8 mouse cellular contexts compared by ENCODE assay signal in genomic region chr16:55887814-55888583, GRCm38 (mm10). TPM values are rescaled to one million over a fixed set of nuclear protein-coding genes. Genes with fewer than 3 reads are reported as not detected.
DNase-seq lines count a peak whose midpoint lies in the region; ATAC-seq and TF ChIP-seq lines count a peak whose summit lies in the region.

No protein-coding gene starts in this region.

- H3K9me3 ChIP-seq in heart, postnatal 0 days (replicated peaks; ENCODE audit: control insufficient read depth, low read length) = no peaks in the 10 kb centered on the region

- intact Hi-C loops in heart, postnatal 10 days (cut with DNase I) = no loop called here

- WGBS in heart, postnatal 0 days = 47% methylated on average over 7 of the region's 7 CpGs

- no peaks in the 10 kb centered on the region for H3K36me3 ChIP-seq in heart, postnatal 0 days (replicated peaks; ENCODE audit: control insufficient read depth, insufficient read depth, low read length)

- no peak overlapping the region for H3K9ac ChIP-seq in heart, postnatal 0 days (replicated peaks; ENCODE audit: low read depth, low read length)

- no peaks in the 10 kb centered on the region for H3K4me1 ChIP-seq in heart, postnatal 0 days (ENCODE audit: control insufficient read depth, insufficient read depth)

- no peak for DNase-seq in heart, postnatal 0 days (ENCODE audit: low spot score)
- no peak for DNase-seq in heart, postnatal 10 days
- peak; percentile 71 for DNase-seq in CD4-positive helper T cell, adult 2 months (ENCODE audit: low read depth, low spot score)
- DNase-seq in c-Kit-positive CD71-negative TER-119-negative erythroid progenitor cells, embryonic 14.5 days (ENCODE audit: low read depth) = peak; percentile 40
- DNase-seq in layer of hippocampus, adult 18-20 months (ENCODE audit: low spot score in 2 of 2) = no peak
- DNase-seq in adrenal gland, postnatal 25 days = no peak

- no peak overlapping the region for H3K4me3 ChIP-seq in heart, postnatal 0 days (ENCODE audit: low read depth, low read length)

- H3K27ac ChIP-seq in heart, postnatal 0 days (ENCODE audit: low read depth) = no peak overlapping the region

- H3K4me2 ChIP-seq in heart, postnatal 0 days (ENCODE audit: low read depth, low read length) = no peak overlapping the region

- H3K27me3 ChIP-seq in heart, postnatal 0 days (ENCODE audit: control insufficient read depth, insufficient read depth, low read length) = no peaks in the 10 kb centered on the region

- TF ChIP-seq CTCF in heart, postnatal 0 days (IDR thresholded peaks at IDR 0.05; ENCODE audit: low read depth) = peak; percentile 52

- no peak for TF ChIP-seq EP300 in heart, postnatal 0 days (IDR thresholded peaks at IDR 0.05; ENCODE audit: low read depth)

- ATAC-seq in heart, postnatal 0 days (ENCODE audit: insufficient read depth, low read depth) = no peak
- peak; percentile 89 for ATAC-seq in megakaryocyte progenitor cell, adult 5-6 weeks (replicated peaks; ENCODE audit: poor library complexity)
- no peak for ATAC-seq in erythroid progenitor cell, adult 5-6 weeks (replicated peaks; ENCODE audit: low FRiP score, poor library complexity, severe bottlenecking)

RNA-seq across cellular contexts. Expression of gene Nxpe3, which starts 7.1 kb away (rescaled TPM):
- total RNA-seq in heart, postnatal 0 days (2014; rRNA removed; ENCODE audit: low replicate concordance) = 0.08 TPM in 1 of 2 replicates, not detected in the other
- polyA plus RNA-seq in heart, postnatal 0 days (2015; fragmentation: Nextera tagmentation; extraction: Ambion mirVana) = 0.20 and 0.21 TPM in 2 replicates
- total RNA-seq in heart, postnatal 10 days (2021) = under 1 TPM; 0.43 to 0.77 TPM
- total RNA-seq in megakaryocyte progenitor cell, adult 5-6 weeks (2015) = 4.4 and 6.3 TPM in 2 replicates
- 4.4 and 6.9 TPM in 2 replicates for total RNA-seq in megakaryocyte progenitor cell, adult 5-6 weeks (2017)
- total RNA-seq in layer of hippocampus, adult 18-20 months (2021) = 10 to 100 TPM; 12.1 to 12.5 TPM
- 1.4 and 4.2 TPM in 2 replicates for total RNA-seq in erythroid progenitor cell, adult 5-6 weeks (2015; ENCODE audit: low replicate concordance)
- total RNA-seq in erythroid progenitor cell, adult 5-6 weeks (2017; ENCODE audit: low replicate concordance) = 2.6 and 3.3 TPM in 2 replicates
- 1.6 and 2.0 TPM in 2 replicates for total RNA-seq in adrenal gland, postnatal 25 days (2021)

RNA-seq across cellular contexts. Expression of gene Cep97, which starts 46.7 kb away (rescaled TPM):
- total RNA-seq in heart, postnatal 0 days (2014; rRNA removed; ENCODE audit: low replicate concordance) = 5.0 TPM in 2 replicates
- polyA plus RNA-seq in heart, postnatal 0 days (2015; fragmentation: Nextera tagmentation; extraction: Ambion mirVana) = 3.1 and 4.9 TPM in 2 replicates
- 1 to 10 TPM; 4.9 to 6.6 TPM for total RNA-seq in heart, postnatal 10 days (2021)
- total RNA-seq in megakaryocyte progenitor cell, adult 5-6 weeks (2015) = 9.3 and 16.0 TPM in 2 replicates
- total RNA-seq in megakaryocyte progenitor cell, adult 5-6 weeks (2017) = 13.4 and 33.3 TPM in 2 replicates
- total RNA-seq in layer of hippocampus, adult 18-20 months (2021) = 10 to 100 TPM; 18.2 to 18.8 TPM
- total RNA-seq in erythroid progenitor cell, adult 5-6 weeks (2015; ENCODE audit: low replicate concordance) = 27.0 and 28.1 TPM in 2 replicates
- total RNA-seq in erythroid progenitor cell, adult 5-6 weeks (2017; ENCODE audit: low replicate concordance) = 17.6 and 18.2 TPM in 2 replicates
- total RNA-seq in adrenal gland, postnatal 25 days (2021) = 11.4 and 13.1 TPM in 2 replicates

RNA-seq across cellular contexts. Expression of gene Nfkbiz, which starts 49.3 kb away (rescaled TPM):
- 5.3 and 6.8 TPM in 2 replicates for total RNA-seq in heart, postnatal 0 days (2014; rRNA removed; ENCODE audit: low replicate concordance)
- 1.7 and 1.9 TPM in 2 replicates for polyA plus RNA-seq in heart, postnatal 0 days (2015; fragmentation: Nextera tagmentation; extraction: Ambion mirVana)
- total RNA-seq in heart, postnatal 10 days (2021) = 1 to 10 TPM; 3.0 to 4.0 TPM
- 12.3 and 24.5 TPM in 2 replicates for total RNA-seq in megakaryocyte progenitor cell, adult 5-6 weeks (2015)
- 8.0 and 13.7 TPM in 2 replicates for total RNA-seq in megakaryocyte progenitor cell, adult 5-6 weeks (2017)
- 1 to 10 TPM; 6.0 to 6.5 TPM for total RNA-seq in layer of hippocampus, adult 18-20 months (2021)
- total RNA-seq in erythroid progenitor cell, adult 5-6 weeks (2015; ENCODE audit: low replicate concordance) = 8.8 and 11.2 TPM in 2 replicates
- 4.5 and 6.0 TPM in 2 replicates for total RNA-seq in erythroid progenitor cell, adult 5-6 weeks (2017; ENCODE audit: low replicate concordance)
- 3.4 and 4.3 TPM in 2 replicates for total RNA-seq in adrenal gland, postnatal 25 days (2021)

Comparison
In these comparisons a context has a peak if more than half of its experiments do, and no peak if none do; other contexts are left out.
1. DNase-seq: peak in CD4-positive helper T cell, adult 2 months (single experiment) and c-Kit-positive CD71-negative TER-119-negative erythroid progenitor cells, embryonic 14.5 days (single experiment); none in heart, postnatal 0 days (single experiment), heart, postnatal 10 days (0 of 2), layer of hippocampus, adult 18-20 months (0 of 2) and adrenal gland, postnatal 25 days (single experiment).